Mouse (Mus musculus): ENCODE results near the gene Ccdc8.

GRCm38 (mm10) chr7:17028923-17029322 is 36.4 kb downstream of the Ccdc8 start:
- TF ChIP-seq CTCF (IDR thresholded peaks at IDR 0.05; ENCODE audit: low read depth, low read length): no peak
- no peak for TF ChIP-seq POLR2A (IDR thresholded peaks at IDR 0.05; ENCODE audit: extremely low read depth, insufficient read depth, low read length)
